Mouse (Mus musculus) central nervous system, embryonic 18 days (tissue): Measurements from ENCODE around the gene Cib4. TPM values are rescaled to one million over a fixed set of nuclear protein-coding genes. Genes with fewer than 3 reads are reported as not detected.

Source experiments
- polyA plus RNA-seq: library from polyadenylated mRNA; depleted of rRNA; stranded (reverse); fragments of >200 nt; gene quantifications from 2 replicates; pipeline ENCODE4 v1.2.3, GENCODE M21; 2012; rRNA removed

Cib4 gene
- not detected in 2 replicates for polyA plus RNA-seq

DNA sequence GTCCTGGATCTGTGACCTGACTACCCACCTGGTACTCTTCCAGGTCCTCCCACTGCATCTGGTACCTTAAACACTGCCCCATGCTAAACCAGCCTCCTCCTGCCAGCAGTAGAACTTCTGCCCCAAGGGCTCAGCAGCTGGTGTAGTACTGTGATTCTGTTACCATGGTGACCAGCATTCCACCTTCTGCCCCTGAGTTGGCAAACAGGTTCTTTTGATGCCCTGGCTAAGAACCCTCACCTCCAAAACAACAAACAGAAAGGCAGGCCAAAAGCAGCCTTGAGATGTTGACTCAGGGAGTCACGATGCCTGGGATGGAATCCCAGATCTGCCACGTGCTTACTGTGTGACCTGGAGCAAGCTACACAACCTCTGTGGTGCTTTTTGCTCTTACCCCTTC, at the start of gene Cib4:
Gene Cib4 (minus strand): TSS at position 139 of the 400 bp plus-strand sequence.

DNA sequence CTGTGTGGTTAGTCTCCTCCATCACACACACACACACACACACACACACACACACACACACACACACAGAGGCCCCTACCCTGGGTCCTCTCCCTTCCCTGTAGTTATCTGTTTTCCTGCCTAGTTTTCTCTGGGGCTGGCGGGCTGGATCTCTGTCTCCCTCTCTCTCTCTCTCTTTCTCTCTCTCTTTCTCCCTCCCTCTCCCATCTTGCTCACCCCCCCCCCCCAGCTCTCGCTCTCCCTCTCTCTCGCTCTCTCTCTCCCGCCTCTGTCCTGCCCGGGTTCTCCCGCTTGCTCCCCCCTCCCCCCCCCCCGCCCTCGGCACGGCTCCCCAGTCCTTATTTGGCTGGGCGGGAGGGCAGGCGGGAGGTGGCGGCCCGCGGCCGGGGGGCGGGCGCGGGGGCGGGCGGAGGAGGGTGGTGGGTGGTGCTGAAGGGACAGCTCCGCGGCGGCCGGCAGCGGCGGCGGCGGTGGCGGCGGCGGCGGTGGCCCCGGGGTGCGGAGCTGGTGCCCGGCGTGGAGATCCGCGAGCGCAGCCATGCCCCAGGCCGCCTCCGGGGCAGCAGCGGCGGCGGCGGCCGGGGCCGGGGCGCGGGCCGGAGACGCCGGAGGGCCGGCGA, 42.2 kb upstream of the Cib4 start, which contains the start of gene Kcnk3:
Gene Kcnk3 (plus strand): TSS at position 490 of the 620 bp plus-strand sequence.

DNA sequence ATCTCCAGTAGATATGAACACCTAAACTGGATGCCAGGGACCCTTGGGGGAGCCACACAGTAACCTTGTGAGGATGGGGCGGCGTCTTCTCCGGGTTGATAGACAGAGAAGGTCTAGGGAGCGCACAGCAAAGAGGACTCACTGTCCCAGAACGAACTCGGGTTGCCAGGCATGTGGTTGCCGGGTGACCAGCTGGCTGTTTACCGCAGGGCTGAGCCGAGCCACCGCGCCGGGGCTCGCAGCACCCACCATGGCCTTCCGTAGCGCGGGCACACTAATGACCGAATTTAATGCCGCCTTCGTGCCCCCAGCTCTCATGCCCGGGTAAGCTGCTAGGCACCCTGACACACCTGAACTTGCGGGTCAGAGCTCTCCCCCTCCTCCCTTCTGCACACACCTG, 79.8 kb downstream of the Cib4 start, which contains the start of gene 1700001C02Rik:
Gene 1700001C02Rik (plus strand): TSS at position 187 of the 400 bp plus-strand sequence.

DNA sequence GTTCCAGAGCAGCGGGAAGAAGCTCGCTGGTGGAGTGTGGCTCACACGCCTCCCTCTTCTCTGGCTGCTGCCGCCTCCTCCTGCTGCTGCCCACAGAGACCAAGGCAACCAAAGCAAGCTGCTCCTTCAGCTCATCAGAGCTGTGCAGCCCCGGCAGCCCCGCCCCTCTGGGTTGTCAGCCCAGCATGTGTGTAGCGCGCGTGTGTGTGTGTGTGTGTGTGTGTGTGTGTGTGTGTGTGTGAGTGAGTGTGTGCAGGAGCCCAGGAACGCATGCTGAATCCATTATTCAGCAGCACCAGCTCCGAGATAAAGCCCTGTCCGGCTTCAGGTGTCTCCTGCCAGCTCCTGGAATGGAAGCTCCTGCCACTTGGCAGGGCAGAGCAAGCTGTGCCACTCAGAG, 83.8 kb downstream of the Cib4 start, which contains the start of gene Otof:
Gene Otof (minus strand): TSS at position 112 of the 400 bp plus-strand sequence.

Other genes with a start within 250 kb of the Cib4 start
- gene Otof, start 83.9 kb downstream of the Cib4 start, polyA plus RNA-seq: 13.7 and 15.2 TPM in 2 replicates
- 0.67 and 0.70 TPM in 2 replicates for gene 1700001C02Rik, start 79.8 kb downstream of the Cib4 start, polyA plus RNA-seq
- 9.4 and 10.4 TPM in 2 replicates for gene Kcnk3, start 42.3 kb upstream of the Cib4 start, polyA plus RNA-seq
- gene Slc35f6, start 102.1 kb upstream of the Cib4 start, polyA plus RNA-seq: 34.9 and 38.2 TPM in 2 replicates
- 28.2 and 31.9 TPM in 2 replicates for gene Cenpa, start 120.9 kb upstream of the Cib4 start, polyA plus RNA-seq
- gene Dpysl5, start 165.7 kb upstream of the Cib4 start, polyA plus RNA-seq: 388 and 454 TPM in 2 replicates